Mouse (Mus musculus) forebrain, embryonic 15.5 days (tissue): ENCODE measurements around the gene Tmed2. TPM values are rescaled to one million over a fixed set of nuclear protein-coding genes. Genes with fewer than 3 reads are reported as not detected.
"Not testable (repeated sequence)": the region's sequence is repeated elsewhere in the genome, so short reads cannot be mapped to it uniquely, and the experiment has no call there.

Experiments used
- ATAC-seq: fragments of 200-750 bp; cut with Nextera tagmentation; replicated peaks from 2 replicates; pipeline ENCODE4 v1.8.0; 2017; ENCODE audit warnings: mild to moderate bottlenecking, moderate TSS enrichment, moderate library complexity
- H3K27ac ChIP-seq: fragments of 300-500 bp; sonication (generic); replicated peaks from 2 replicates; pipeline ENCODE4 v1.5.1; 2015; ENCODE audit warnings: mild to moderate bottlenecking, inconsistent platforms
- H3K27me3 ChIP-seq: fragments of 300-500 bp; sonication (generic); 2 replicates; pipeline ENCODE4 v1.6.1; 2015; ENCODE audit warnings: inconsistent platforms
- H3K36me3 ChIP-seq: fragments of 300-500 bp; sonication (generic); 2 replicates; pipeline ENCODE4 v1.6.1; 2015; ENCODE audit warnings: mild to moderate bottlenecking, inconsistent platforms
- H3K4me1 ChIP-seq: fragments of 300-500 bp; sonication (generic); 2 replicates; pipeline ENCODE4 v1.6.1; 2015; ENCODE audit warnings: inconsistent platforms
- H3K4me2 ChIP-seq: fragments of 300-500 bp; sonication (generic); replicated peaks from 2 replicates; pipeline ENCODE4 v1.6.1; 2015; ENCODE audit warnings: mild to moderate bottlenecking, inconsistent platforms
- H3K4me3 ChIP-seq: fragments of 300-500 bp; sonication (generic); 2 replicates; pipeline ENCODE4 v1.5.1; 2015; ENCODE audit warnings: mild to moderate bottlenecking, inconsistent platforms
- H3K9ac ChIP-seq: fragments of 300-500 bp; sonication (generic); replicated peaks from 2 replicates; pipeline ENCODE4 v1.6.1; 2015; ENCODE audit warnings: mild to moderate bottlenecking, inconsistent platforms
- H3K9me3 ChIP-seq: fragments of 300-500 bp; sonication (generic); 2 replicates; pipeline ENCODE4 v1.6.1; 2016; ENCODE audit warnings: inconsistent platforms
- WGBS: fragments of 180-500 bp; shearing (Covaris S2); methylation state at CpG from one replicate; pipeline ENCODE4 v1.1.7; 2015; ENCODE audit warnings: mixed read lengths; 5-methylcytosine and 5-hydroxymethylcytosine counted together
- polyA plus RNA-seq: library from polyadenylated mRNA; unstranded; fragments of >200 nt; fragmentation: Nextera tagmentation; extraction: Ambion mirVana; gene quantifications from 2 replicates; pipeline ENCODE4 v1.2.1, GENCODE M21; 2015

Gene Tmed2
- polyA plus RNA-seq, 1 experiment from 2014 or later: 377 TPM

DNA sequence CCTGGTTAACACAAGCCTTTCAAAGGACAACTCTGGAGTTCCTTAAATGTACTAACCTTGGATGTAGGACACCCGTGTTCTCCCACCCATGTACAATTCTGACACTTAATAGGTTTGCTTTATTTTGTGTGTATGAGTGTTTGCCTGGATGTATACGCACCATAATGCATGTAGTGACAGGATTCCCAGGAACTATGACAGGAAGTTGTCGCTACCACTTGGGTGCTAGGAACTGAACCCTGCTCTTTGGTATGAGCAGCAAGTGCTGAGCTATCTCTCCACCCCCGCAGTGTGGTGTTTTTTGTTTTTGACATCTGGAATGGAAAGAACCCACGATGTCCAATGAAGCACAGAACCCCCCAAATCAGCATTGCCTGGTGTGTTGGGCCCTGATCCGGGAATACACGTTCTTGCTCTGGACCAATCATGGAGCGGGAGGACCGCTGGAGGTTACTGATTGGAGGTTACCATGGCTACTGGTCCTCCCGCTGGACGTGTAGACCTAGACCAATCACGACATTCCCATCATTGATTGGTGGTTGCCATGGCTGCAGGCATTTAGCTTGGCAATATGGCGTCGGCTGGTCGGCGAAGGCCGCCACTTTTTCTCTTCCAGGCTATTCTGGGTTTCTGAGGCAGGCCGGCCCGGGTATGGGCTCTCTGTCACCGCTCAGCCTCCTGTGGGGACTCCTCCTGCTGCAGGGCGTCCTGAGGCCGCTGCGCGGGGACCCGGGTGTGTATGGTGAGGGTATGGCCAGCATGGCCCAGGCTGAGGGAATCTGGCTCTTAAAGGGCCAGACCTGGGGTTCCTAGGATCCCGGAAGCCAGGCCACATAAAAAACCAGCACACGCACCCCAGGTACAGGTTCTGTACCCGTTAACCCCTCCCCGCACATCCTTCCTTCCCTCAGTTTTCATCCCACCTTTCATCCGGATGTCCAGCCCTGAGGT, 58.0 kb downstream of the Tmed2 start:
- 6% methylated on average over 30 of the region's 30 CpGs for whole genome bisulfite sequencing
- Histone ChIP-seq H3K4me3 (peak overlapping the region; percentile 73), H3K27me3 (no peaks in the 10 kb centered on the region), H3K9ac (peak overlapping the region; percentile 59), H3K27ac (no peak overlapping the region), H3K9me3 (no peaks in the 10 kb centered on the region), H3K36me3 (peaks cover 32% of the 10 kb centered on the region), H3K4me2 (peak overlapping the region; percentile 90), H3K4me1 (peaks cover 21% of the 10 kb centered on the region)
- peak; percentile 100 for ATAC-seq

DNA sequence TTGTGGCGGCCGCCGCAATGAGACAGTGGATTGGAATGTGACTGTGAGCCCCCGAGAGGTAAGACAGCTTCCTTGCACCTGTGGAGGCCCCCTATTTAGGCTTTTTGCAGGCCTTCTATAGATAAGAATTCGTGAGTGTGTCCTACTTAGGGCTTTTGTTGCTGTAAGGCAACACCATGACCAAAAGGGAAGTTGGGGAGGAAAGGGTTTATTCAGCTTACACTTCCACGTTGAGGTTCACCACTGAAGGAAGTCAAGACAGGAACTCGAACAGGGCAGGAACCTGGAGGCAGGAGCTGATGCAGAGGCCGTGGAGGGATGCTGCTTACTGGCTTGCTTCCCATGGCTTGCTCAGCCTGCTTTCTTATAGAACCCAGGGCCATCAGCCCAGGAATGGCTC, 59.2 kb downstream of the Tmed2 start:
- not testable (repeated sequence) for H3K27me3 ChIP-seq, H3K9me3 ChIP-seq, ATAC-seq, H3K4me3 ChIP-seq, H3K9ac ChIP-seq, H3K27ac ChIP-seq
- WGBS: 69% methylated on average over 8 of the region's 8 CpGs
- 0 out of 2 replicates have a peak overlapping the region, but pooled peaks have one; percentile 90 for H3K4me2 ChIP-seq
- peaks cover 20% of the 10 kb centered on the region for H3K36me3 ChIP-seq
- peaks cover 21% of the 10 kb centered on the region for H3K4me1 ChIP-seq

Other genes with a start within 250 kb of the Tmed2 start
- 16.4 and 17.6 TPM in 2 replicates for gene Mphosph9, start 212.7 kb upstream of the Tmed2 start, polyA plus RNA-seq
- gene 2810006K23Rik, start 212.6 kb upstream of the Tmed2 start, polyA plus RNA-seq: 19.0 and 22.6 TPM in 2 replicates
- 85.6 and 193 TPM in 2 replicates for gene Cdk2ap1, start 177.6 kb upstream of the Tmed2 start, polyA plus RNA-seq
- 101 and 111 TPM in 2 replicates for gene Sbno1, start 114.7 kb upstream of the Tmed2 start, polyA plus RNA-seq
- 36.3 and 56.7 TPM in 2 replicates for gene Kmt5a, start 100.8 kb upstream of the Tmed2 start, polyA plus RNA-seq
- gene Rilpl2, start 62.3 kb upstream of the Tmed2 start, polyA plus RNA-seq: 26.3 and 27.8 TPM in 2 replicates
- 24.9 and 26.0 TPM in 2 replicates for gene Snrnp35, start 57.6 kb upstream of the Tmed2 start, polyA plus RNA-seq
- 11.6 and 12.8 TPM in 2 replicates for gene Rilpl1, start 9.3 kb upstream of the Tmed2 start, polyA plus RNA-seq
- gene Ddx55, start 12.2 kb downstream of the Tmed2 start, polyA plus RNA-seq: 28.2 and 28.8 TPM in 2 replicates
- 70.3 and 70.5 TPM in 2 replicates for gene Eif2b1, start 38.4 kb downstream of the Tmed2 start, polyA plus RNA-seq
- gene Gtf2h3, start 38.4 kb downstream of the Tmed2 start, polyA plus RNA-seq: 52.6 and 57.3 TPM in 2 replicates
- gene Atp6v0a2, start 87.9 kb downstream of the Tmed2 start, polyA plus RNA-seq: 47.6 and 48.5 TPM in 2 replicates
- 0.11 and 0.14 TPM in 2 replicates for gene Dnah10, start 184.4 kb downstream of the Tmed2 start, polyA plus RNA-seq